Mouse (Mus musculus) midbrain, embryonic 11.5 days (tissue): ENCODE results near the gene Hist1h2af. TPM values are rescaled to one million over a fixed set of nuclear protein-coding genes. Genes with fewer than 3 reads are reported as not detected.

Experiments used
- microRNA-seq: library from miRNA; unstranded; fragments of <30 nt; microRNA quantifications from one replicate; pipeline ENCODE4, GENCODE M21; 2017
- polyA plus RNA-seq: library from polyadenylated mRNA; unstranded; fragments of >200 nt; fragmentation: Nextera tagmentation; extraction: Ambion mirVana; gene quantifications from 2 replicates; pipeline ENCODE4 v1.2.1, GENCODE M21; 2014

Gene Hist1h2af
- polyA plus RNA-seq, 1 experiment from 2014 or later, result 6.4 TPM

Small RNA genes lying within 50 kb of the gene (microRNA-seq; reads per million reads assigned to microRNA genes)
- 0.57 reads per million for gene Gm44297
- not detected for gene Gm44359
- not detected for gene Gm44394
- 3.2 reads per million, percentile 14 among the genes with 10 or more reads in this experiment for gene n-TStga1

Other genes with a start within 250 kb of the Hist1h2af start
- 69.4 and 77.9 TPM in 2 replicates for gene Zfp322a, start 164.7 kb upstream of the Hist1h2af start, polyA plus RNA-seq
- gene Abt1, start 110.0 kb upstream of the Hist1h2af start, polyA plus RNA-seq, result 14.0 and 14.9 TPM in 2 replicates
- not detected in 2 replicates for gene Btn1a1, start 68.0 kb upstream of the Hist1h2af start, polyA plus RNA-seq
- 0.28 and 0.34 TPM in 2 replicates for gene Btn2a2, start 45.0 kb upstream of the Hist1h2af start, polyA plus RNA-seq
- 3.3 and 3.6 TPM in 2 replicates for gene Hist1h4h, start 2.9 kb upstream of the Hist1h2af start, polyA plus RNA-seq
- gene Hist1h3g, start 1.5 kb downstream of the Hist1h2af start, polyA plus RNA-seq, result 4.0 and 4.8 TPM in 2 replicates
- 0.44 and 0.87 TPM in 2 replicates for gene Hist1h2bh, start 9.5 kb downstream of the Hist1h2af start, polyA plus RNA-seq
- gene Hist1h3f, start 10.1 kb downstream of the Hist1h2af start, polyA plus RNA-seq, result 1.2 and 1.3 TPM in 2 replicates
- gene Hist1h4f, start 17.7 kb downstream of the Hist1h2af start, polyA plus RNA-seq, result 0.53 and 0.77 TPM in 2 replicates
- 0.59 and 0.61 TPM in 2 replicates for gene Hist1h1d, start 19.4 kb downstream of the Hist1h2af start, polyA plus RNA-seq
- gene Hist1h3e, start 28.5 kb downstream of the Hist1h2af start, polyA plus RNA-seq, result 7.2 and 7.4 TPM in 2 replicates
- gene Hist1h2ae, start 37.3 kb downstream of the Hist1h2af start, polyA plus RNA-seq, result 69.8 and 76.3 TPM in 2 replicates
- 3.9 and 6.2 TPM in 2 replicates for gene Hist1h2bg, start 37.5 kb downstream of the Hist1h2af start, polyA plus RNA-seq
- 2.6 and 4.9 TPM in 2 replicates for gene Hist1h2bf, start 40.3 kb downstream of the Hist1h2af start, polyA plus RNA-seq
- 1.9 and 2.2 TPM in 2 replicates for gene Hist1h2ad, start 40.5 kb downstream of the Hist1h2af start, polyA plus RNA-seq
- gene Hist1h3d, start 41.9 kb downstream of the Hist1h2af start, polyA plus RNA-seq, result 7.4 and 9.8 TPM in 2 replicates
- gene Hist1h4d, start 47.7 kb downstream of the Hist1h2af start, polyA plus RNA-seq, result 99.4 and 124 TPM in 2 replicates
- gene Hist1h2be, start 87.2 kb downstream of the Hist1h2af start, polyA plus RNA-seq, result 1.6 and 1.7 TPM in 2 replicates
- 24.8 and 28.9 TPM in 2 replicates for gene Hist1h1e, start 88.7 kb downstream of the Hist1h2af start, polyA plus RNA-seq
- 0.83 and 1.1 TPM in 2 replicates for gene Hist1h2ac, start 150.0 kb downstream of the Hist1h2af start, polyA plus RNA-seq
- gene Hist1h2bc, start 150.3 kb downstream of the Hist1h2af start, polyA plus RNA-seq, result 25.3 and 25.7 TPM in 2 replicates
- gene Hist1h1t, start 161.9 kb downstream of the Hist1h2af start, polyA plus RNA-seq, result not detected in 2 replicates
- gene Hist1h4c, start 164.5 kb downstream of the Hist1h2af start, polyA plus RNA-seq, result 5.3 and 6.4 TPM in 2 replicates
- gene Hfe, start 176.9 kb downstream of the Hist1h2af start, polyA plus RNA-seq, result 2.7 and 3.3 TPM in 2 replicates
- 13.5 and 14.0 TPM in 2 replicates for gene Hist1h1c, start 204.9 kb downstream of the Hist1h2af start, polyA plus RNA-seq
- gene Hist1h3c, start 211.7 kb downstream of the Hist1h2af start, polyA plus RNA-seq, result 8.6 and 9.2 TPM in 2 replicates
- gene Hist1h2bb, start 212.8 kb downstream of the Hist1h2af start, polyA plus RNA-seq, result 2.1 and 2.4 TPM in 2 replicates
- 42.8 and 57.5 TPM in 2 replicates for gene Hist1h2ab, start 217.2 kb downstream of the Hist1h2af start, polyA plus RNA-seq
- 7.5 and 13.2 TPM in 2 replicates for gene Hist1h3b, start 218.4 kb downstream of the Hist1h2af start, polyA plus RNA-seq
- gene Hist1h4b, start 223.1 kb downstream of the Hist1h2af start, polyA plus RNA-seq, result 3.9 and 5.5 TPM in 2 replicates
- 0.49 and 0.55 TPM in 2 replicates for gene Hist1h4a, start 227.3 kb downstream of the Hist1h2af start, polyA plus RNA-seq
- gene Hist1h3a, start 228.5 kb downstream of the Hist1h2af start, polyA plus RNA-seq, result 3.0 and 5.1 TPM in 2 replicates
- gene Hist1h1a, start 229.8 kb downstream of the Hist1h2af start, polyA plus RNA-seq, result 3.5 and 3.7 TPM in 2 replicates
- gene Trim38, start 236.0 kb downstream of the Hist1h2af start, polyA plus RNA-seq, result not detected in 2 replicates